Mouse (Mus musculus) left cerebral cortex, postnatal 25 days (tissue): ENCODE data around the gene Dnhd1. TPM values are rescaled to one million over a fixed set of nuclear protein-coding genes. Genes with fewer than 3 reads are reported as not detected.
A peak's percentile ranks its signal among the peaks of the same experiment; 100 is the strongest.

Experiments used
- DNase-seq, 2 experiments: peaks; one replicate each; pipeline ENCODE4 v3.0.0; 2022; ENCODE audit warnings: low spot score in 2 of 2, mixed read lengths in 1 of 2
- intact Hi-C: fragments of 180-260 bp; cut with DNase I; formaldehyde crosslinking; loops from one replicate; pipeline ENCODE4 v1.15.1; 2025
- total RNA-seq, 2 experiments: library from RNA; stranded (reverse); gene quantifications; 2 replicates each; pipeline ENCODE4 v1.2.3; 2021

Dnhd1 gene
- 1 to 10 TPM; 4.6 to 5.6 TPM for total RNA-seq

DNA sequence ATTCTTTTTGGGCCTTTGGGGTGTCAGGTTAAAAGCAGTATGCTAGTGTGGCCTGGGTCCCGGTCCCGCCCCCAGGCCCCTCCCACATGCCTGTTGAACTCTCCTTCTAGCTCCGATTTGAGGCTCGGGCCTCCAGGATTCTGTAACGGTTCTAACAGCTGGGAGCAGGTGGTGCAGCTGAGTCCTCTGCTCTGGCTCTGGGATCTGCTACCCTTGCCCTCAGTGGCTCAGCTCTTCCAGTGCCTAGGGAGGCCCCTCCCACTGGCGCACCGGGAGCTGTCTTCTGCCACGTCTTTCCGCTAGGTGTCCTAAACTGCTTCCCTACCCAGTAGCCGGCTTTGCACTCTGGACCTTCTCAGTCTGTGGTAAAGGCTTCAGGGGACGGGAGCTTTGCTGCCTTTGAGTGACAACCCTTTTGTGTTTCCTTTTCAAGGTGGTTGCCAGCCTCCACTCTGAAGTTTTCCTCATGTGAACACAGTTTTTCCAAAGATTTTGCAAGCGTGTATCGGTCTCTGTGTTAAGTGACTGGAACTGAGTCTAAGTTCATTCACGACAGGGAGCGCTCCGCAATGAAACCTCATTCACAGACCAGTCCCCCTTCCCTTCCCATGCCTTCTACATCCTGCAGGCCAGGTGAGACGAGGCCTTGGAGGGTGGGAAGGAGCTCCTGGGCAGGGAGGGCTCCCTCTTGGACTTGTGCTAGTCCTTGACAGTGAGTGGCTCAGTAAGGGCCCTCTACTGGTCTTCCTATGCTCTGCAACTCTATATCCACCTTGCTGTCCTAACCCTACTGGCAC is at the start of gene Dnhd1:
TSS of gene Dnhd1 (plus strand) at position 189 of the 797 bp plus-strand sequence.
- intact Hi-C loops, result loop anchor here (2.0 kb wide), 1 partner anchor 160 kb away; the partner anchor contains the start of gene Mrpl17
- DNase-seq, result peak; percentile 56 to 67

GRCm38 (mm10) chr7:105602860-105603623 is 47.6 kb upstream of the Dnhd1 start:
- intact Hi-C loops, result no loop called here

DNA sequence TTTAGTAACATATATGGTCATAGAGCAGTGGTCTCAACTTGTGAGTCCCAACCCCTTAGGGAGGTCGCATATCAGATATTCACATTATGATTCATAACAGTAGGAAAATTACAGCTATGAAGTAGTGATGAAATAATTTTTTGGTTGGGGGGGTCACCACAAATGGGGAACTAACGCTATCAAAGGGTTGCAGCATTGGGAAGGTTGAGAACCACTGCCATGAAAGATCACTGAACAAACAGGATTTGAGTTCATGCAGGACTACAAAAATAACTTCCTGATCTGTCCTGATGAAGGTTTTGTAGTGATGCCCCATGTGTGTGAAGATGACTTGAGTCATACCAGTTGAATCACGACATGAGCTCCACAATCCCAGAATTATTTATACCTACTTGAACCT is 42.2 kb upstream of the Dnhd1 start:
- DNase-seq, result no peak
- intact Hi-C loops, result no loop called here

More at GRCm38 (mm10) chr7:105602860-105603623, 47.6 kb upstream of the Dnhd1 start:
- DNase-seq, result peak; percentile 63 to 65

DNA sequence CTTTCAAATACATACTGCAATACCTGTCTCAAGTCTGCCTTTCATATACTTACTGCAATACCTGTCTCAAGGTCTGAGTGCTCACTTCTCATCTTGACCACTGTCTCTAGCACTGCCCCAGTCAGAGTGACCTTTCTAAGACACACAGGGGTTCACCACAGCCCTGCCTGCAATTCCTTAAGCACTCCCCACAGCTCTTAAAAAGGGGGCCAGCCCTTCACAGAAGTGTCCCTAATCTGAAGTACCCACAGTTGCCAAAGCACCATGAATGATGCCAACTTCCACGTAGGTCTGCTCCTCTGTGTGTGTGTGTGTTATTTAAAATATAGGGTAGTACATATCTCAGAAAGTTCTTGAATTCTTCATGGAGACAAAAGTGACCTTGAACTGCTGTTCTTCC is 38.9 kb upstream of the Dnhd1 start:
- intact Hi-C loops, result no loop called here
- DNase-seq, result no peak

DNA sequence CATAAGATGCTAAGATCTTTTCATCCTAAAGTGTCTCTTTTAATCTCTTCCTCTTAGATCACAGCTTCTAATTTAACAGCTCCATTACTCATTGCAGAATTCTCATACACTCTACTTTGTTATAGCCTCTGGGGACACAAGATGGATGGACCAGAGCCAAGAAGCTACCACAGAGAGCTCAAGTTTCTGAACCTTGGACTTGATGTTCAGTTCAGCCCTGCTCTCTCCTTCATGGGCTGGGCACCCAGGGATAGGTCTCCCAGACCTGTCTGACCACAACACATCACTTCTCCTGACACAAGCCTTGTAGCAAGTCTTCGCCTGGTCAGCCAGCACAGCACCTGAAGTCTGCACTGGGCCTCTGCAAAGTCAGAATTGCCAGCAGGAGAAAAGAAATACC is 36.2 kb upstream of the Dnhd1 start:
- DNase-seq, result no peak
- intact Hi-C loops, result no loop called here

- intact Hi-C loops, result no loop called here
These were observed 34.9 kb upstream of the Dnhd1 start for GRCm38 (mm10) chr7:105615720-105616119.

DNA sequence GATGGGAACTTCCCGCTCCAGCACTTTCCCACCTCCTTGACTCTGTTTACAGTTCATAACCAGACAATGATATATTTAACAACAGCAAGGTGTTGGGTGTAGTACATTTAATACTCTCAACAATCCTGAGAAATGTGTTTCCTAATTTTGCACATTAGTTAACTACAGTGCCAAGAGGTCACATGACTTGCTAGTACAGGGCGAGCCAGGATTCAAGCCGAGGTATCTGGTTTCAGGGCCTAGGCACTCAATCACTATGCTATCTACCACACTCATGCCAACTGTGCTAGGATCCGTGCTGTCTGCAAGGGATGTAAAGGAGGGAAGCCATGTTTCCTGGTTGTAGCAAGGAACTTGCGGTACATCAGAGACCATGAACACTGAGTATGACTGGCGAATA is 34.1 kb upstream of the Dnhd1 start:
- intact Hi-C loops, result no loop called here
- no peak for DNase-seq

More at GRCm38 (mm10) chr7:105615720-105616119, 34.9 kb upstream of the Dnhd1 start:
- no peak for DNase-seq

GRCm38 (mm10) chr7:105617810-105618209 is 32.8 kb upstream of the Dnhd1 start:
- intact Hi-C loops, result no loop called here
- no peak for DNase-seq

DNA sequence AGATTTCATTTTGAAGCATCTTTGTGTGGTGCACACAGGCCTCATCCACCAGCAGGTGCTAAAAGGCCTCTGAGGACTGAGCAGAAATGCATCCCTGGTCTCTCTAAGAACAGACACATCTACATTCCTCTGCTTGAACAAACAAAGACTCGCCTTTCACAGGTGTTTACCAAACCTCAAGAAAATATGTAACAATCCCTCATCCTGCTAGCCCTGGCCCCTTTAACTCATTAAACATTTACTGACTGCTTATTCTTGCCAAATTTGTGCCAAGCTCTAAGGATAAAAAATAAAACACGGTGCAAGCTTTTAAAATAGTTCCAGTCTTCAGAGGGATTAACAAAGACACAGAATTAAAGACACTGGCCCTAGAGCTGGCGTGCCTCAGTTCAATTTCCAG is 30.9 kb upstream of the Dnhd1 start:
- no peak for DNase-seq
- intact Hi-C loops, result no loop called here

- peak in 1 of 2 experiments; percentile 68 for DNase-seq
- intact Hi-C loops, result no loop called here
These were observed 29.6 kb upstream of the Dnhd1 start for GRCm38 (mm10) chr7:105621053-105621452.

- intact Hi-C loops, result no loop called here
- DNase-seq, result peak; percentile 25 to 73
These were observed 28.9 kb upstream of the Dnhd1 start for GRCm38 (mm10) chr7:105621646-105622292.

GRCm38 (mm10) chr7:105625397-105625796 is 25.2 kb upstream of the Dnhd1 start:
- intact Hi-C loops, result no loop called here
- no peak for DNase-seq

DNA sequence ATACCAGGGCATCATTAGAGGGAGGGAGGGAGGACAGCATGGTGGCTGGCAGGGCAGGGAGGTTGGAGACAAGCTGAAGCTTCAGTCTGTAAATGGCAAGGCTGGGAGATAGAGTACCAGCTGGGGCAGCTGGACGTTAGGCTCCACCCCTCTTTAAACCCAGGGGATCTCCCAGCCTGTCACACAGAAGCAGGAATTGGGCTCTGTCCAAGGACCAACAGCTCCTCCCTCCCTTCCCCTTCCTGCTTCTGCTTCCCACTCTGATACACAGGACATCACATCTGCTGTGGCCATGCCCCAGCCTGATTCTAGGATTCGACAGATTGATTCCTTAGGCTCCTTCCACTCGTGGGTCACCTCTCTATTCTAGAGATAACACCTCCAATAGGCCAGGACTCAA is 22.0 kb upstream of the Dnhd1 start:
- intact Hi-C loops, result no loop called here
- peak; percentile 22 to 56 for DNase-seq

- DNase-seq, result peak in 1 of 2 experiments; percentile 28
- intact Hi-C loops, result loop anchor here (2.0 to 5.0 kb wide), 3 partner anchors 52 to 230 kb away; partner anchors contain the start of genes Apbb1, Cnga4, Fam160a2 and Smpd1
These were observed 18.1 kb upstream of the Dnhd1 start for GRCm38 (mm10) chr7:105632551-105632972.

- intact Hi-C loops, result loop anchor here (2.0 to 5.0 kb wide), 3 partner anchors 52 to 231 kb away; partner anchors contain the start of genes Apbb1, Cnga4, Fam160a2 and Smpd1
- DNase-seq, result peak; percentile 89 to 94
These were observed 17.4 kb upstream of the Dnhd1 start, which contains the start of gene Trim3 for GRCm38 (mm10) chr7:105633127-105633800. Trim3 (minus strand) TSS chr7:105633571.

- no peak for DNase-seq
- intact Hi-C loops, result loop anchor here (2.0 to 5.0 kb wide), 3 partner anchors 53 to 231 kb away; partner anchors contain the start of genes Apbb1, Cnga4, Fam160a2 and Smpd1
These were observed 16.9 kb upstream of the Dnhd1 start for GRCm38 (mm10) chr7:105633801-105634135.

GRCm38 (mm10) chr7:105634272-105634920 is 16.2 kb upstream of the Dnhd1 start:
- intact Hi-C loops, result loop anchor here (5.0 kb wide), 1 partner anchor 232 kb away; the partner anchor contains the start of genes Cnga4 and Fam160a2
- no peak for DNase-seq

- intact Hi-C loops, result no loop called here
- no peak for DNase-seq
These were observed 14.9 kb upstream of the Dnhd1 start for GRCm38 (mm10) chr7:105635726-105636125.

- intact Hi-C loops, result no loop called here
- DNase-seq, result no peak
These were observed 11.9 kb upstream of the Dnhd1 start for GRCm38 (mm10) chr7:105638776-105639175.
